Mouse (Mus musculus) heart, adult 2 months (tissue): ENCODE data around the gene Ddx54.

Experiments
- CTCF ChIP-seq: fragments of 200-600 bp; IDR thresholded peaks from 2 replicates; pipeline ENCODE4 v1.8.1; 2022; ENCODE audit warnings: antibody characterized with exemption, mild to moderate bottlenecking, moderate library complexity
- EP300 ChIP-seq: fragments of 200-500 bp; IDR thresholded peaks from 2 replicates; pipeline ENCODE4 v1.6.1; 2011; ENCODE audit warnings: low read depth, low read length, control low read depth; ENCODE audit not compliant: insufficient read depth

DNA sequence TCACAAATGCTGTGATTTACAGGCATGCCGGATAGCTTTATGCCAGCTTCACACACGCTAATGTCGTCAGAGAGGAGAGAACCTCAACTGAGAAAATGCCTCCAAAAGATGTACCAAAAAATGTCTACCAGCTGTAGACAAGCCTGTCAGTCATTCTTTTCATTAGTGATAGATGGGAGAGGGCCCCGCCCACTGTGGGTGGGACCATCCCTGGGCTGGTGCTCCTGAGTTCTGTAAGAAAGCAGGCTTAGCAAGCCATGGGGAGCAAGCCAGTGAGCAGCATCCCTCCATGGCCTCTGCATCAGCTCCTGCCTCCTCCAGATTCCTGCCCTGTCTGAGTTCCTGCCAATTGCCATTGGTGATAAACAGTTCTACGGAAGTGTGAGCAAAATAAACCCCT lies 23.1 kb downstream of the Ddx54 start:
- TF ChIP-seq EP300, result no peak
- no peak for TF ChIP-seq CTCF
